Mouse (Mus musculus) lung, adult 18-20 months (tissue): ENCODE measurements around the gene Rims4.

ENCODE experiments used
- DNase-seq, 2 experiments: peaks; one replicate each; pipeline ENCODE4 v3.0.0; 2022; ENCODE audit warnings: mixed read lengths in 2 of 2

The Rims4 gene

DNA sequence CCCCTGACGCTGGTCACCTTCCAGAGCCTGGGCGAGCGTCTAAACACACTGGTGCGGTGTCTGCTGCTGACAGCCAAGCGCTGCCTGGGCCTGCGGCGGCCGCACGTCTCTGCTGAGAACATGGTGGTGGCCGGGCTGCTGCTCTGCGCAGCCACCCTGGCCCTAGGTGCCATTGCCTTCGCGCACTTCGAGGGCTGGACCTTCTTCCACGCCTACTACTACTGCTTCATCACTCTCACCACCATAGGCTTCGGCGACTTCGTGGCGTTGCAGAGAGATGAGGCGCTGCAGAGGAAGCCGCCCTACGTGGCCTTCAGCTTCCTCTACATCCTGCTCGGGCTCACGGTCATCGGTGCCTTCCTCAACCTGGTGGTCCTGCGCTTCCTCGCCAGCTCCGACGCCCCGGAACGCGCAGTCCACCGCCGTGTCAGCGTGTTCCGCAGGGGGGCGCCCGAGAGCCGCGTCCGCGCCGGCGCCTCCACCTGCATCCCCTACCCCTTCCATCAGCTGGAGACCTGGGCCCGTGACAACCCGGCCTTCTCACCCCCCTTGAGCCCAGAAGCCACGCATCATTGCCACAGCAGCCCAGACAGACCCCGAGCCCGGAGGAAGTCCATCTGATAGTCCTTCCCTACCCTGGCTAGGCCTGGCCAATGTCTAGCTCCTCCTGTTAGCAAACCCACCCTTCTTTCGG, 60.1 kb downstream of the Rims4 start:
- no peak for DNase-seq

DNA sequence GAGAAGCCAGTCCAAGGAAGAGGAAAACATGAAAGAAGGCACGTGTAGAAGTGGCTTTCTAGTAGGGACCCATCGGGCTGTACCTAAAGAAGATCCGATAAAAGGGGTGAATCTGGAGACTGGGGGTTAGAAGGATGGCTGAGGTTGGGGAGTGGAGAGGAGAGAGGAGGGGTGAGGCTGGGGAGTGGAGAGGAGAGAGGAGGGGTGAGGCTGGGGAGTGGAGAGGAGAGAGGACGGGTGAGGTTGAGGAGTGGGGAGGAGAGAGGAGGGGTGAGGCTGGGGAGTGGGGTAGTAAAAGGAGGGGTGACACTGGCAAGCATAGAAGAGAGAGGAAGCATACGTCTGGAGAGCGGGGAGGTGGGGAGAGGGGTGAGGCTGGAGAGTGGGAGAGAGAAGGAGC, 61.2 kb downstream of the Rims4 start:
- DNase-seq: no peak

DNA sequence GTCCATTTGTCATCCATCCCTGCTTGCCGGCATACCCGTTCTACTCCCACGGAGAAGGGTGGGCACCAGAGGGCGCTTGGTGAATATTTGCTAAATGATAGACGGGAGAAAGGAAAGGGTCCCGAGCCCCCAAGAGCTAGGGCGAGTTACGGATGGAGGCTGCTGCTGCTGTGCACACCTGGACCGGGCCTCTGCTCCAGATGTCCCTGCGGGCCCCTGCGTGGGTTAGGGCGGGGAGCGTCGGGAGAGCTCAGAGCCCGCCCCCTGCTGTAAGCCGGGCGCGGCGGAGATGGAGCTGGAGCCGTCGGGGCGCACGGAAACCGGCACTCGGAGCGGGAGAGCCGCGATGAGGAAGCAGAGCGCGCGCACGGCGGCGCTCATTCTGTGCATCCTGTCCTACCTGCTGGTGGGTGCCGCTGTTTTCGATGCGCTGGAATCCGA, 65.0 kb downstream of the Rims4 start, which contains the start of gene Kcnk15:
Gene Kcnk15, plus strand, starts transcription at position 191 of the 441 bp plus-strand sequence.
- no peak for DNase-seq

DNA sequence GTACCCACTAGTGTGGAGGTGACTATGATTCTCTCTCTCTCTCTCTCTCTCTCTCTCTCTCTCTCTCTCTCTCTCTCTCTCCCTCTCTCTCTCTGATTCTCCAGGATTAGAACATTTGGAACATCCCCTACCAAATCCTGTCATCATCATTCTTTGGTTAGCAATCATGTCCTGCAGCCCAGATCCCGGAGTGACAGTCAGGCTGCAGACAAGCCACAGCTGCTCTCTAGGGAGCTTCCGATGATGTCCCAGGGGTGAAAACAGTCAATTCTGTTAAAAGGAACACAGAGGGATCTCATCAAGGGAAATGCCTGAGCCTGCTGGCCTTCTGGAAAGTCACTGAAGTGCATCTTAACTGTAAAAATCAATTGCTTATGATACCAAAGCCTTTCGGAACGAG, 76.4 kb downstream of the Rims4 start:
- DNase-seq: no peak

DNA sequence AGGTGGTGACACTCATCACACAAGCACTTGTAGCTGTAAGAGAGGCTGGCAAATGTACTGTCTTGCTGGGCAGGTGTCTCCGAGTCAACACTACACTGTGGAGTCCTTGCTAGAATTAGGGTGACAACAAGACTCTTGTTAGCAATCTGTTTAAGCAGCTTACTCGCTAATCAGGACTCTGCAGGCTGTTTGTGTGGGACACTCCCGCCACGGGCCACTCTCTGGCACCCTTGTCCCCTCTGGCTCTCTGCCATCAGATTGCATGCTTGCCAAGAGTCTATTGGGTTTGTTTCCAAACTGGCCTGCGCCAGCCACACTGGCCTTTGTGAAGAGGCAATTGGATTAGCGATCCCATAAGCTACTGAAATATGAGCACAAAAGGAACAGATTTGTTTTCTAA, 79.0 kb downstream of the Rims4 start:
- peak; percentile 70 to 80 for DNase-seq

DNA sequence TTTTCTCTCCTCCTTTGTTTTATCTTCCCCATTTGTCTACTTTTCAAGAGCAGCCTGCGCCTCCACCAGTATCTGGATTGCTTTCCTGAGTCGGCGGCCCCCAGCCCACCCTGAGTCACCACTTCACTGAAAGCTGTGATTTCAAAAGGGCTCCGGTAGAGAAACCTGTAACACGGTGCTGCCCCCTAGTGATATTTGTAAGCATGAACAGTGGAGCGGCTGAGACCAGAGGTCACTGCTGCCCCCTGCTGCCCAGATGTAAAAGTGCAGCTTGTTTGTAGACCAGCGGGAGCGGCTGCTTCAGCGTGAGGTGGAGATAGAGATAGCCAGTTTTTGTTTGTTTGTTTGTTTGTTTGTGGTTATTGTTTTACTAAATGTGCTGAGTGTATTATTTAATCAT, 80.4 kb downstream of the Rims4 start:
- peak; percentile 74 to 81 for DNase-seq

DNA sequence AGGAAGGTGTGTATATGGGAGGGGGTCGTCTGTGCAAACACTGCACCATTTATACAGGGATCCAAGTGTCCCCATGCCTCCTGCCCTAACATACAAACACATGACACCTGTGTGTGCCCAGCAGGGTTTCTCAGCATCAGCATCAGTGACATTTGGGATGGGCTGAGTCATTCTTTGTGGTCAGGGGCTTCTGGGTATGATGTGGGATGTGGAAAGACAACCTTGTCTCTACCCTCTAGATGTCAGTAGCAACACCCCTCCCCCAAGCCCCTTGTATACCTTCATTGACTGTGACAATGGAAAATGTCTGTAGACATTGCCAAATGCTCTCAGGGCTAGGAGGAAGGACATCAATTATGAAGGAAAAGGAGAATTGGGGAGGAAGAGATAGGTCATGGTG, 87.3 kb downstream of the Rims4 start:
- DNase-seq: no peak

DNA sequence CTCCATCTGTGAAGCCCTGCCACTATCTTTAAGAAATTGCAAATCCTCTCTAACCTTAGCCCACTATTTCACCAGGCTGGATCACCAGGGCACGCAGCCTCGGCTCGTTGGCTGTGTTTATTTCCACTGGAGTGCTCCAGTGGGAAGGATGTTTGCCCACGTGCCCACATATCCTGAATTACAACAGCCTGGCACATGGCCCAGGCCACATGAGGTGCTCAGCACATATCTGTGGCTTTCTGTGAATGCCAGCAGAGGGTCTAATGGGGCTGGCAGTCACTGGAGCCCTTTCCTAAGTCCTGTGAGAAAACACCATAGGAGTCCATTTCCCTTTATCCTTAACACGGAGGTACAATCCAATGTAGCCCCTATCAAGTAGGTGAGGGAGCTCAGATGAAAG, 92.0 kb downstream of the Rims4 start:
- DNase-seq: peak; percentile 68 to 80

DNA sequence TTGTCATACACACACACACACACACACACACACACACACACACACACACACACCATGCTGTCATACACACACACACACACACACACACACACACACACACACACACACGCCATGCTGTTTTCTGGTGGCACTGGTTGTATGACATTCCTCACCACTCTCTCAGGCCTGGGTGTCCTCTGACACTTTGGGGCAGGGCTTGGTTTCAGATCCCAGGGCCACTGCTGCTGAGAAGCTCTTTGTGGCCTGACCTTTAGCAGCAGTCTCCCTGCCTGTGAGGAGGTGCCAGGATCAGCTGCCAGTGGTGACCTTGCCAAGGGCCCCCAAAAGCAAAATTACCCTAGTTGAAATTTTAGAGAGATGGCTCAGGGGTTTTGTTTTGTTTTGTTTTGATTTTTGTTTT, 92.6 kb downstream of the Rims4 start:
- DNase-seq: no peak

DNA sequence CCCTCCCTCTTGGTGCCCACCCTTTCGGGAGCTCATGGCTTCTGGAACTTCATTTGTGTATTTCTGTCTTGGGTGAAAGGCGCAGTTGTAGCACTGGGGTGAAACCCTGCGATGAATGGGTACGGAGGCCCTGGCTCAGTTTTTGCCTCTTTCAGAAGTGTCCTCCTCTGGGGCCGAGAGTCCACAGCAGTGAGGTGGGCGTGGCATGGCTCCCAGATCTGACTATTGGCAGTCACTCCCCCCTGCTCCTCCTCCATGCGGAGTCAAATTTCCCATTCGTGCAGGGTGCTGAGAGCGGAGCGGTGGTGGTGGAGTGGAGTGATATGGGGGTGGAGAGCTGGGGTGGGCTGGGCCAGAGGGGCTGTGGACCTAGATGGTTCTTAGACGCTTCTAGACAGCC, 94.7 kb downstream of the Rims4 start:
- DNase-seq: peak; percentile 54 to 58

DNA sequence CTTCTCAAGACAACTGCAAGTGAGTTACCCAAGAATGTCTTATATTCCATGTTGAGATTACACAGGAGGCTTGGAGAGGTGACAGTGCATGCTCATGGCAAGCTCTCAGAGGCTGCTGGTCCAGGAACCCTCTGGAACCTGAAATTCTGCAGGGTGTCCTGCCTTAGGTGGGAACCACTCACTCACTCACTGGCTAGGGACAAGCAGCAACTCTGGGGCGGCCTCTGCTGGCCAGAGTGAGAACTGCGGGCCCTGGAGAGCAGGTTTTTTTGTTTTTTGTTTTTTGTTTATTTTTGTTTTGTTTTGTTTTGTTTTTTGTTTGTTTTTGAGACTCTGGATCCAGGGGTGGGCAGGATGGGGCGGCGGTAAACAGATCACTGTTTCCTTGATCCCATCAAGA, 95.2 kb downstream of the Rims4 start:
- DNase-seq: peak; percentile 36 to 38

DNA sequence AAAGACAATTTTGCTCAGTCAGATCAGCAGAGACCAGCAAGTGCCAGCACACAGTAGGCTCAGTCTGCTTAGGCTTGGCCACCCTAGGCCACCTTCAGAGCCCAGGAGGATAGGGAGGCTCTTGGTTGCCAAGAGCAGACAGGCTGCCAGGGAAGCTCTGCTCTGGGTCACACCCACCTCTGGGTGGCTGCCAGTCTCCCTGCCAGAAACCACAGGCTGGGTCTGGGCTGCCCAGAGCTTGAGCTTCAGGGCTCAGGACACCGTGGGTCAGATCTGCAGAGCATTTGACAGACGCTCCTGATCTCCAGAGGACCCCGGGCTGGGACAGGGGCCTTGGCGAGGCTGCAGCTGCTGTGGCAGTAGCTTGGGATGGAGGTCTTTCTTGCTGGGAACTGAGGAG, 97.9 kb downstream of the Rims4 start, which contains the start of gene Ccn5:
Gene Ccn5, plus strand, starts transcription at position 255 of the 400 bp plus-strand sequence.
- peak; percentile 59 to 72 for DNase-seq

DNA sequence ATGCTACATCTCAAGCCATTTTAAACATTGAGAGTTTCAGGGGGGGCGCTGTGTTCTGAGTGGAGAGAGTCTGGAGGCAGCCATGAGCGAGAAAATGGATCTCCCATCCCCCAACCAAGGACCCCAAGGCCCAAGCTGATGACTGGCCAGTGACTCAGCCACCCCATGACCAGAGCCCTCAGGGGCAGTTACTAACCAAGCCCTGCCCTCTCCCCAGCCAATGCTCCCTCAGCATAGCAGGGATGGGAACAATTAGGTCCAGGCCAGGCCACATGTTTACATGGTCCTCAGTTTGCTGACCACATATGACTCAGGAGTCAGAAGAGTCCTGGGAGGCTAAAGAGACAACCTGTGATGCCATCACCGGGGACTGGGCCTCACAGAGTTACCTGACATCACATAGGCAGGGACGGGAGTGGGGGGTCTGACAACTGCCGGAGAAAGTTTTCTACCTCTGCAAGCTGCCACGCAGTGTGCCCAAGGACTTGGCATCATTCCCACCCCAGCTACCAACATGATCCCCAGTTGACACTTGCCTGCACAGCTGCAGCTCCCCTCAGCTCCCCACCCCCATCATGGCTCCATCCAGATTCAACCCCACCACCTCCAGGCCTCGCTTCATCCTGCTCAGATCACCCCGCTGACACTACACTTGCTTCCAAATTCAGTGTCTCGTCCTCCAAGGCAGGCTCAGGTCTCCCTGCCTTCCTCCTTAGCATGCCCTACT, 103.6 kb downstream of the Rims4 start:
- DNase-seq: no peak

DNA sequence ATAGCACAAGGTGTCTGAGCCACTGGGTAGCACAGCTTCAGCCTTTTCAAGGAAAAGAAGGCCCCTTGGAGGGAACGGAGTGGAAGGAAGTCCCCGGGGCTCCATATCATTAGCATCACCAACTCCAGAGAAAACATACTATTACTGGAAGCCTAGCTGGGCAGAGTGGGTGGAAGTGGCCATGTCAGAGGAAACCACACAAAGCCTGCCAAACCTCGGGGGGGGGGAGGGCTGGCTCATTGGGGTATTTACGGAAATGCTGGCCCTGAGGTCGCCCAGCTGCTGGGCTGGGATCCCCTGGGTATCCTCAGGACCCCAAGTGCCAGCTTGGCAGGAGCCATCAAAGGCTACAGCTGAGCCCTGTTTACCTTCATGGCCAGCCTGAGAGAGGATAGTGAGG, 105.4 kb downstream of the Rims4 start:
- DNase-seq: no peak
